Mouse (Mus musculus) MEL (cell line): ENCODE measurements around the gene Gm42715. TPM values are rescaled to one million over a fixed set of nuclear protein-coding genes. Genes with fewer than 3 reads are reported as not detected.

ENCODE experiments used
- DNase-seq: peaks from one replicate; pipeline ENCODE4 v3.0.0; 2011; ENCODE audit warnings: low read depth, low spot score
- H3K27ac ChIP-seq: 2 replicates; pipeline ENCODE4 v1.5.1; 2012; ENCODE audit warnings: low read depth, mild to moderate bottlenecking, control low read depth, low read length, moderate library complexity; ENCODE audit not compliant: control insufficient read depth
- H3K27me3 ChIP-seq, 2 experiments: fragments of 150-350 bp in 1 of 2; sonication (generic) in 1 of 2; 2 replicates each; pipeline ENCODE4 v1.6.1; 2012; ENCODE audit warnings: low read length in 2 of 2, mild to moderate bottlenecking in 2 of 2, improper control_type of control experiment in 1 of 2, moderate library complexity in 1 of 2; ENCODE audit not compliant: insufficient read depth in 2 of 2, control insufficient read depth in 1 of 2
- H3K36me3 ChIP-seq, 2 experiments: 2 replicates each; pipeline ENCODE4 v1.6.1; 2012 to 2014; ENCODE audit warnings: low read length in 2 of 2, improper control_type of control experiment in 1 of 2, inconsistent platforms in 1 of 2, mild to moderate bottlenecking in 1 of 2; ENCODE audit not compliant: insufficient read depth in 2 of 2, control insufficient read depth in 1 of 2
- H3K4me1 ChIP-seq, 2 experiments: fragments of 150-350 bp in 1 of 2; sonication (generic) in 1 of 2; 2 replicates each; pipeline ENCODE4 v1.6.1; 2012; ENCODE audit warnings: low read length in 2 of 2, improper control_type of control experiment in 1 of 2, mild to moderate bottlenecking in 1 of 2; ENCODE audit not compliant: insufficient read depth in 2 of 2, control insufficient read depth in 1 of 2
- H3K4me3 ChIP-seq, 2 experiments: fragments of 150-350 bp in 1 of 2; sonication (generic) in 1 of 2; 2 replicates each; pipeline ENCODE4 v1.5.1; 2012; ENCODE audit warnings: low read depth in 2 of 2, low read length in 2 of 2, mild to moderate bottlenecking in 2 of 2, moderate library complexity in 2 of 2, control low read depth in 1 of 2, improper control_type of control experiment in 1 of 2; ENCODE audit not compliant: control insufficient read depth in 1 of 2, insufficient read depth in 1 of 2
- H3K79me2 ChIP-seq: 2 replicates; pipeline ENCODE4 v1.6.1; 2012; ENCODE audit warnings: mild to moderate bottlenecking, low read length, moderate library complexity; ENCODE audit not compliant: control insufficient read depth, poor library complexity, insufficient read depth
- H3K9ac ChIP-seq: 2 replicates; pipeline ENCODE4 v1.6.1; 2012; ENCODE audit warnings: low read depth, mild to moderate bottlenecking, control low read depth, low read length, moderate library complexity; ENCODE audit not compliant: control insufficient read depth, poor library complexity, severe bottlenecking
- H3K9me3 ChIP-seq: fragments of 150-350 bp; sonication (generic); replicated peaks from 2 replicates; pipeline ENCODE4 v1.6.1; 2012; ENCODE audit warnings: mild to moderate bottlenecking, low read length, improper control_type of control experiment, moderate library complexity; ENCODE audit not compliant: insufficient read depth
- BHLHE40 ChIP-seq: IDR thresholded peaks from 2 replicates; pipeline ENCODE4 v1.6.1; 2012; ENCODE audit warnings: low read depth, mild to moderate bottlenecking, inconsistent platforms, low read length, improper control_type of control experiment, borderline replicate concordance
- CHD1 ChIP-seq: IDR thresholded peaks from 2 replicates; pipeline ENCODE4 v1.6.1; 2012; ENCODE audit warnings: low read depth, mild to moderate bottlenecking, inconsistent platforms, low read length, improper control_type of control experiment
- CTCF ChIP-seq, 3 experiments: IDR thresholded peaks in 2 of 3; conservative IDR thresholded peaks in 1 of 3; 2 replicates each; pipeline ENCODE4 v1.5.1; 2011 to 2012; ENCODE audit warnings: low read length in 3 of 3, low read depth in 2 of 3, mild to moderate bottlenecking in 2 of 3, improper control_type of control experiment in 1 of 3, inconsistent platforms in 1 of 3, mixed read lengths in 1 of 3, moderate library complexity in 1 of 3; ENCODE audit not compliant: control insufficient read depth in 1 of 3, insufficient read depth in 1 of 3, poor library complexity in 1 of 3, severe bottlenecking in 1 of 3
- EP300 ChIP-seq, 2 experiments: IDR thresholded peaks; 2 replicates each; pipeline ENCODE4 v1.6.1; 2011; ENCODE audit warnings: improper control_type of control experiment in 2 of 2, low read length in 2 of 2, low read depth in 1 of 2, mild to moderate bottlenecking in 1 of 2
- HCFC1 ChIP-seq: IDR thresholded peaks from 2 replicates; pipeline ENCODE4 v1.6.1; 2012; ENCODE audit warnings: low read depth, mild to moderate bottlenecking, inconsistent platforms, low read length, improper control_type of control experiment, moderate library complexity
- KAT2A ChIP-seq: conservative IDR thresholded peaks from 2 replicates; pipeline ENCODE4 v1.6.1; 2012; ENCODE audit warnings: low read depth, low read length, improper control_type of control experiment, inconsistent platforms
- MAFK ChIP-seq: IDR thresholded peaks from 2 replicates; pipeline ENCODE4 v1.6.1; 2011; ENCODE audit warnings: low read depth, mild to moderate bottlenecking, low read length, improper control_type of control experiment, borderline replicate concordance
- MEF2A ChIP-seq: IDR thresholded peaks from 2 replicates; pipeline ENCODE4 v1.6.1; 2014; ENCODE audit warnings: low read depth, mild to moderate bottlenecking, inconsistent platforms, low read length, improper control_type of control experiment; ENCODE audit not compliant: poor library complexity, insufficient replicate concordance, severe bottlenecking; ENCODE audit errors: extremely low read depth
- MYB ChIP-seq: IDR thresholded peaks from 2 replicates; pipeline ENCODE4 v1.6.1; 2011; ENCODE audit warnings: mild to moderate bottlenecking, low read depth, low read length, improper control_type of control experiment
- MYC ChIP-seq: IDR thresholded peaks from 2 replicates; pipeline ENCODE4 v1.6.1; 2011; ENCODE audit warnings: low read depth, mild to moderate bottlenecking, low read length, improper control_type of control experiment, moderate library complexity
- NRF1 ChIP-seq: IDR thresholded peaks from 2 replicates; pipeline ENCODE4 v1.6.1; 2014; ENCODE audit warnings: low read depth, mild to moderate bottlenecking, inconsistent platforms, low read length, improper control_type of control experiment, moderate library complexity; ENCODE audit not compliant: poor library complexity, insufficient read depth, severe bottlenecking
- POLR2A ChIP-seq, 2 experiments: IDR thresholded peaks; 2 replicates each; pipeline ENCODE4 v1.6.1; 2011 to 2012; ENCODE audit warnings: low read length in 2 of 2, mild to moderate bottlenecking in 2 of 2, control low read depth in 1 of 2, improper control_type of control experiment in 1 of 2, low read depth in 1 of 2, moderate library complexity in 1 of 2; ENCODE audit not compliant: control insufficient read depth in 1 of 2, insufficient read depth in 1 of 2, poor library complexity in 1 of 2
- POLR2AphosphoS5 ChIP-seq: IDR thresholded peaks from 2 replicates; pipeline ENCODE4 v1.6.1; 2012; ENCODE audit warnings: low read depth, borderline replicate concordance, mild to moderate bottlenecking, inconsistent platforms, low read length, moderate library complexity, mixed read lengths
- SMC3 ChIP-seq: IDR thresholded peaks from 2 replicates; pipeline ENCODE4 v1.6.1; 2011; ENCODE audit warnings: low read depth, low read length, improper control_type of control experiment
- TAL1 ChIP-seq: IDR thresholded peaks from 2 replicates; pipeline ENCODE4 v1.6.1; 2012; ENCODE audit warnings: mild to moderate bottlenecking, inconsistent platforms, low read length, moderate library complexity, mixed read lengths
- TBP ChIP-seq: IDR thresholded peaks from 2 replicates; pipeline ENCODE4 v1.8.0; 2011; ENCODE audit warnings: low read depth, low read length, improper control_type of control experiment
- ZC3H11A ChIP-seq: IDR thresholded peaks from 2 replicates; pipeline ENCODE4 v1.6.1; 2012; ENCODE audit warnings: low read depth, mild to moderate bottlenecking, inconsistent platforms, low read length, improper control_type of control experiment
- ZNF384 ChIP-seq: IDR thresholded peaks from 2 replicates; pipeline ENCODE4 v1.6.1; 2012; ENCODE audit warnings: low read depth, mild to moderate bottlenecking, inconsistent platforms, low read length, improper control_type of control experiment
- polyA plus RNA-seq, 2 experiments: library from polyadenylated mRNA; stranded (reverse) in 1 of 2; unstranded in 1 of 2; fragments of >175 nt in 1 of 2; fragments of >200 nt in 1 of 2; gene quantifications; 2 replicates each; pipeline versions ENCODE4 v1.2.1 to v1.2.4; 2012; ENCODE audit warnings: low replicate concordance in 2 of 2, low read depth in 1 of 2; ENCODE audit not compliant: insufficient read length in 2 of 2, insufficient read depth in 1 of 2, missing spikeins in 1 of 2
- total RNA-seq: library from RNA; depleted of rRNA; stranded (reverse); fragments of 300-350 nt; gene quantifications from 2 replicates; pipeline ENCODE4 v1.2.3, GENCODE M21; 2012

The Gm42715 gene
- total and polyA plus RNA-seq, 3 experiments = 9.0 to 25.4 TPM; not detected in 1

- no peaks in the 10 kb centered on the region for H3K4me1 ChIP-seq
- H3K27me3 ChIP-seq = no peaks in the 10 kb centered on the region
- H3K79me2 ChIP-seq = no peaks in the 10 kb centered on the region
- H3K9me3 ChIP-seq = no peaks in the 10 kb centered on the region
- no peak overlapping the region for H3K9ac ChIP-seq
- no peak for TF ChIP-seq HCFC1
- TF ChIP-seq TBP = no peak
- no peak for TF ChIP-seq CTCF (IDR thresholded peaks at IDR 0.05 in 2 of 3, conservative IDR thresholded peaks at IDR 0.05 in 1 of 3; ENCODE audit: control insufficient read depth in 1 of 3, insufficient read depth in 1 of 3, low read depth in 2 of 3, low read length in 3 of 3, poor library complexity in 1 of 3, severe bottlenecking in 1 of 3)
- TF ChIP-seq NRF1 = no peak
- TF ChIP-seq SMC3 = no peak
- TF ChIP-seq MYC = no peak
- TF ChIP-seq, all 39 proteins: peak for 0
- Histone ChIP-seq H3K4me3 (no peak overlapping the region), H3K36me3 (peaks cover 0 to 5% of the 10 kb centered on the region in 2 experiments; a peak in 2 of 4 replicates), H3K27ac (no peak overlapping the region)
- no peak for DNase-seq
Measured at GRCm38 (mm10) chr7:127604256-127604655, 84.9 kb downstream of the Gm42715 start.

DNA sequence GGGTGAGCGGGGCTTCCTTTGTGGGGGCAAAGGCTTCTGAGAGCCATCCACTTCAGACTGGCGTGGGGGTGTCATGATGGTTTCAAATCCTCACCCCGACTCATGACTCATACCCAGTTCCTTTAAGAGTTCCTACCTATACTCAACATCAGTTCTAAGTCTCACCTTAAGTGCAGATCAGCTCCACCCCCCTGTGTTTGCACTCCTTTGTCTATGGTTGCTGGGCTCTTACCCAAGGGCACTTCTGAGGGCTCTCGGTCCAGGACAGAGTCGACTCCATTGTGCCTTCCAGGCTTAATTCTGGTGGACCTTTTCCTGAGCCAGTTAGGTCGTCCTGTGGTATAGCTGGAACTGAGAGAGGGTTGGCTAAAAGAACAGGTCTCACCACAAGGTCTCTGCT, 87.8 kb downstream of the Gm42715 start:
- Histone ChIP-seq H3K9ac (no peak overlapping the region), H3K79me2 (no peaks in the 10 kb centered on the region), H3K4me3 (no peak overlapping the region), H3K36me3 (no peaks in the 10 kb centered on the region; a peak in 1 of 4 replicates), H3K27ac (no peak overlapping the region), H3K4me1 (no peaks in the 10 kb centered on the region), H3K9me3 (no peaks in the 10 kb centered on the region), H3K27me3 (no peaks in the 10 kb centered on the region)
- TF ChIP-seq POLR2AphosphoS5 = no peak
- TF ChIP-seq MEF2A = no peak
- TF ChIP-seq KAT2A = no peak
- no peak for TF ChIP-seq TAL1
- no peak for TF ChIP-seq MYB
- no peak for TF ChIP-seq MAFK
- no peak for TF ChIP-seq EP300 (IDR thresholded peaks at IDR 0.05; ENCODE audit: low read depth in 1 of 2, low read length in 2 of 2)
- no peak for TF ChIP-seq BHLHE40
- TF ChIP-seq ZC3H11A = no peak
- no peak for TF ChIP-seq TBP
- TF ChIP-seq CHD1 = no peak
- no peak for TF ChIP-seq ZNF384
- TF ChIP-seq POLR2A (IDR thresholded peaks at IDR 0.05; ENCODE audit: control insufficient read depth in 1 of 2, insufficient read depth in 1 of 2, low read depth in 1 of 2, low read length in 2 of 2, poor library complexity in 1 of 2) = no peak
- DNase-seq = no peak
